Mouse (Mus musculus) spleen, embryonic (tissue): Measurements from ENCODE around the gene Armc9.

Experiments used
- CTCF ChIA-PET: fragments of 350-600 bp; sonication (Branson Sonifier 250); formaldehyde crosslinking; loops from one replicate; lab custom pipeline; 2022; lab: Charles Lee

Gene Armc9

DNA sequence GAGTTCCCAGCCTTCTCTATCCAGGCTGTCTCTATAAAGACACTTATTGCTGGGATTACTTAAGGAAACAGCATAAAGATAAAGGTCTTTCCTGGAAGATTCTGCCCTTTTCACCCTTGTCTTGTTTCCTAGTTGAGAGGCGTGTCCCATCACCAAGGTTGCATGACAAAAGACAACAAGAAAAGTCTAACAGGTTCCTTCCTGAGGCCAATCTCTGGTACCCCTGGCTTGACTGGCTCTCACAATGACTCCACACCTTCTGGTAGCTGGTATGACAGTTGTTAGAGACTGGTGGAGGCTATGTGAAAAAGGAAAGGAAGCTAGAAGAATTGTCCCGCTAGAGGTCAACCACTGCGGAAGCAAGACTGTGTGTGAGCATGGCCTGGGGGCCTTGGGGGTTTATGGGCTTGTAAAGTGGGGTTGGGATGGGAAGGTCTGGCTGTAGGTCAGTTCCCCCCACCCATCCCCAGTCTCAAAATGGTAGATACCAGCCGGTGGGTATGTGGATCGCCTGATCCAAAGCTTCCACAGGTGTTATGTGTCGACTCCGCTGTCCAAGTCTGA is 154.8 kb downstream of the Armc9 start:
- CTCF ChIA-PET: no interaction called here

DNA sequence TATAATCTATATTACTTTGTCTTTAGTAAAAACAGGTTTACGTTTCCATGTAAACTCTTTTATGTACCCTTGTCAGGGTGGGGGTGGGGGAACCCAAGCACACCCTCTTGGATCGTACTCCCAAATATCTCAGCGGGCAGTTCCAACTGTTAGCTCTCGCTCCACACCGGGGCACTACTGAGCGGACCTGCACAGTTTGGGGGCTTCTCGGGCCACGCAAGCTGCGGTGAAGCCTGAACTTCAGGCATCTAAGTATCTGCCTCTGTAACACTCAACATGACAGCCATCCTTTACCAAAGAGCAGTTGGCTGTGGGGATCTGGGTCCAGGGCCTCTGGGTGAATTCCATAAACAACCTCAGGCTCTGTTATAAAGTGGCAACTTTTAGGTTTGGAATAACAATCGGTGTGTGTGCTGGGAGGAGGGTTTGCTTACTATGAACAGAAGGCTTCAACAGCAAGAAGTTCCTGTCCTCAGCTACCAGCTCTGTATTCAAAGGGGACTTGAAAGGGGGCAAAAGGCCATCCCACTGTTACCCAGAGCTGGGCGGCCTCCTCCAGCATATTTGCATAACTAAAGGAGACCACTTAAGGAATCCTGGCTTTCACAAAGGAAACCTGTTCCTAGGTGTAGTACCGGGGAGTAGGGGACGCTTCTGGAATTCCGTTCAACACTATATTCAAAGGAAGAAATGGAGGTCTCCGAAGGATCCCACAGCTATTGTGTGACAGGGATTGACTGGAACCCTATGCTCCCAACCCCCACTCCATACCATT is 156.1 kb downstream of the Armc9 start:
- CTCF ChIA-PET: no interaction called here

GRCm38 (mm10) chr1:86311467-86312005 is 157.0 kb downstream of the Armc9 start:
- CTCF ChIA-PET: no interaction called here

- CTCF ChIA-PET: no interaction called here
Measured at GRCm38 (mm10) chr1:86312269-86312668, 157.7 kb downstream of the Armc9 start.

- CTCF ChIA-PET: interaction anchor here (1.3 kb wide), 1 partner anchor 11 kb away, joined by 3 read pairs; no protein-coding TSS in a partner anchor
Measured at GRCm38 (mm10) chr1:86313096-86313771, 158.7 kb downstream of the Armc9 start.

DNA sequence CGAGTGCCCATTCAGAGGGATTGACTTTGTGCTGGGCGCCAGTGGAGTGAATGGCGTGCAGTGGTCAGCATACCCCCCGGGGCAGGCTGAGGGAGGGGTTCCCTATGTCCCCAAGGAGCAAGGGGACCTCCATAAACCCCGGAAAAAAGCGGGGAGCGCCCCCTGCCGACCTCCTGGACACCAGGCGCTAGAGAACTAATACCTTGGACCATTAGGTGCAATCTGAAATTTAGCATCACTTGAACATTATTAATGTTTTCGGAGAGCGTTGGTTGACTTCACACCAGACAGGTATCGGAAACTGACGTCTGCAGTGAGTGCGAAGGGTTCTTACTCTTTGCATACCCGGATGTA is 159.2 kb downstream of the Armc9 start:
- CTCF ChIA-PET: interaction anchor here (0.6 to 1.3 kb wide), 2 partner anchors 12 to 374 kb away, joined by 3 read pairs; no protein-coding TSS in a partner anchor

DNA sequence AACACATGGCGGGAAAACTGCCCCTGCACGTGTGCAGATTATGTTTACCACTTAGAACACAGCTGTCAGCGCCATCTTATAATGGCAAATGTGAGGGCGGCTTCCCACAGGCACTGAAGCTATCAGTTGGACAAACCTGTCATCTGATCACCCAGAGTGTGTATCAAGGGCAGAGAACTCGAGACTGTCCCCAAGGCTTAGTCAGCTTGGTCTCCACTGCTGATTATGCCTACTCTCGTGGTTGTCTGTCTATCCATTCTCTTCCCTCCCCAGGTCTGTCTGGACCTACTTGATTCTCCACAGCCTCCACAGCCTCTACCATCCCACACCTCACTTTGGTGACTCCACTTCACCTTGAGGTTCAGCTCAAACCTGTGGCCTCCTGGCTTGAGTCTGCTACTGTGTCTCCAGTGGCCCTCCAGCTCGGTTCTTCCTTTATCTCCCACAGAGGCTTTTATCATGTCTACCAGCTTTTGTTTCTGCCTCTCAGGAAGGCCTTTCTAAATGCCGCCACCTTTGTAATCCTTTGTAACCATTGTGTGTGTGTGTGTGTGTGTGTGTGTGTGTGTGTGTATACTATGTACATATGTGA is 166.3 kb downstream of the Armc9 start:
- CTCF ChIA-PET: interaction anchor here (0.7 kb wide), 1 partner anchor 142 kb away, joined by 3 read pairs; no protein-coding TSS in a partner anchor
